Mouse (Mus musculus): ENCODE data around the gene Hfe.
"Not testable (repeated sequence)": the region's sequence is repeated elsewhere in the genome, so short reads cannot be mapped to it uniquely, and the experiment has no call there.

The Hfe gene

GRCm38 (mm10) chr13:23708654-23709053 is 2.0 kb downstream of the Hfe start:
- no peak for DNase-seq

- no peak for DNase-seq
Observed at GRCm38 (mm10) chr13:23708041-23708440, 2.6 kb downstream of the Hfe start.

DNA sequence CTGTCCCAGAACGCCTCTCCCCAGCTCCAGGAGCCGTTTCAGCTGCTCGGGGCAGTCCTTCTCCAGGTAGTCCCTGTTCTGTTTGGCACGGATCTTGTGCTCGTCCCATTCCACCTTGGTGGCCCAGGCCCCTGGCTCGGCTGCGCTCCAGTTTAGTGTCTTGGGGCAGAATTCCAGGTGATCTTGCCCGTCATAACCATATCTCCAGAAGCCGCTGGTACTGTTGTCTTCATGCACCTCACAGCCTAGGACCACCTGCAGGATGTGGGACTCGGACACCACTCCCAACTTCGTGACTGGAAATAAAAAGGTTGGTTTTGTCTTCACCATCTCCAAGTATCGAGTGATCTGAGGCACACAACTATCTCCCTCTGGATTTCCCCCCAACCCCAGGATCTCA is 3.9 kb downstream of the Hfe start:
- no peak for DNase-seq

DNA sequence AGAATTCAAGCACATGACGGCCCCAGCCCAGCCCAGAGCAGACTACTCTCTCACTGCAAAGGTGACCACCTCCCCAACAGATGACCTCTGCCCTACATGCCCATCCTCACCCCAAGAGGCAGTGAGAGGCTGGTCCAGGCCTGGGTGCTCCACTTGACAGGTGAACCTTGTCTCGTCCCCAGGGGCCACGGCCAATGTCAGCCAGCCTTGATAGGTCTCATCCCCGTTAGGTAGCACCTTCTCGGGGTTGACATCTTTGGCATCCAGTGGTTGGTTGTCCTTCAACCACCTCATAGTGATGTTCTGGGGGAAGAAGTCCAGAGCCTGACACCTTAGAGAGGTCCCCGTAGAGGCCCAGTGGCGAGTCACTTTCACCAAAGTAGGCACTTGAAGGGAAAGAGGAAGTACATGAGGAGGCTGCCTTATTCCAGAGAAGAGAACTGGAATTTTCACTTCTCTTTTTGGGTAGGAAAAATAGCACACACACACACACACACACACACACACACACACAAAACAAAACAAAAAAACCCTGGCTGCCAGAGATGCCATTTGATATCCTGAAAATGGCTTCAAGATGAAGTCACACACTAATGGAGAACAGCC is 4.8 kb downstream of the Hfe start:
- DNase-seq: no peak

- not testable (repeated sequence) for DNase-seq
Observed at GRCm38 (mm10) chr13:23702801-23703200, 7.9 kb downstream of the Hfe start.

DNA sequence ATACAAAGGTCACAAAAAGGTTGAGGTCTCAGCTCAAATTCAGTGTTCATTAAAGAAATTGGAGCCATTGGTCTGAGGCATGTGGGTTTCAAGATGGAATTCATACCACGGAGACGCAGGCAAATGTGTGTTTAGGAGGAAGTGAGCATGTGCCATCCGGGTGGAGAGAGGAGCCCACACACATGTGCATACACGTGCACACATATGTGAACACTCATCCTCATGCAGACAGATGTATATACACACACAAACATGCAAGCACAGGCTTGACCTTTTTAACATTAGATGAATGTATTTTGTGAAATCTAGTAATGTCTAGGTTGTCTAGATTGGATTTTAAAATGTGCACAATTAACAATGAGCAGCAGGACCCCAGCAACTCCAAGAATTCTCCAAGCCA is 8.4 kb downstream of the Hfe start:
- DNase-seq: no peak

- peak; percentile 79 for DNase-seq
Observed at GRCm38 (mm10) chr13:23700786-23701520, 9.7 kb downstream of the Hfe start.

- no peak for DNase-seq
Observed at GRCm38 (mm10) chr13:23699767-23700166, 10.9 kb downstream of the Hfe start.

DNA sequence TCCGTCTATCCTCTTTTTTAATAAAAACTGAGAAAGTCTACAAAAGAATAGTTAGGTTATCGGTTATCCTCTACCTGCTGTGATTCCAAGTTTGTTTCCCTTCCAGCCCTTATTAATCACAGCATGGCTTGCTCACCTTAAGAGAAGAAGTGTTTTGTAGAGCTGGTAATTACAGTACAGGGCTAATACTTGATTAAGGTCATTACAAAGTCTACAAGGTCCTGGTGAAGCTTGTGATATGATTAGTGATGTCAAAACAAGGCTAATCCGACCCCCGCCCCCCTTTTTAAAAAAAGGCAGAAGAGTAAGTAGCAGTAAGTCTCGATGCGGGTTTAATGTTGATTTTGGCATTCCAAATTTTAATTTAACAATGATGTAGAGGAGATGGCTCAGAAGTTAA is 11.7 kb downstream of the Hfe start:
- DNase-seq: no peak

GRCm38 (mm10) chr13:23698300-23698693 is 12.4 kb downstream of the Hfe start, which contains the start of gene Hist1h4c:
Gene Hist1h4c, minus strand, starts transcription at chr13:23698454.
- DNase-seq: peak; percentile 99

DNA sequence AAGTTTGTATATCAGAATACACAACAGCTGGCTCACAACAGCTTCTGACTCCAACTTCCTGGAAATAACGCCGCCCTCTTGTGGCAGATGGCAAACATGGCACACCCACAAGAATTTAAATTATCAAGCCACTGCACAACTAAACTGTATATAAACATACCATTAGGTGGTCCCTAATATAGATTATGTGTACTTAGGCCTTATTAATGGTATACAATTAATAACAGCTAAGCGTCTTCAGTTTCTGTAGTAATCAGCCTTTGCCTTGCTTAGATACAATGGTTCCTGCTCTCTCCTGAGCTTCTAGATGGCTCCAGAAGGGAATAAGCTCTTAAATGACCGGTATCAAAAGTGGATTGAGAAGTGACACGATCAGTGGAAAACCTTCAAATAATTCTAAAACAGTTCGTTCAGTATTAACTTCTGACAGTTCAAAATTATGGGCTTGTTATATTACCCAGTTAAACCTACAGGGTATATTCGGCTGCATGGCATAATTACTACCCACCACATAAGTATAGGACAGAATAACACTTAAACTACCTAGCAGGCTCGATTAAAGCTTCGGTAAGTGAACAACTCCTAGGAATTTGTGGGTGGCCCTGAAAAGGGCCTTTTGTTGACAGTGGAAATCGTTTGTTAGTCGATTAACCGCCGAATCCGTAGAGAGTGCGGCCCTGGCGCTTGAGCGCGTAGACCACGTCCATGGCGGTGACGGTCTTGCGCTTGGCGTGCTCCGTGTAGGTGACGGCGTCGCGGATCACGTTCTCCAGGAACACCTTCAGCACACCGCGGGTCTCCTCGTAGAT is 13.0 kb downstream of the Hfe start:
- peak; percentile 34 for DNase-seq

DNA sequence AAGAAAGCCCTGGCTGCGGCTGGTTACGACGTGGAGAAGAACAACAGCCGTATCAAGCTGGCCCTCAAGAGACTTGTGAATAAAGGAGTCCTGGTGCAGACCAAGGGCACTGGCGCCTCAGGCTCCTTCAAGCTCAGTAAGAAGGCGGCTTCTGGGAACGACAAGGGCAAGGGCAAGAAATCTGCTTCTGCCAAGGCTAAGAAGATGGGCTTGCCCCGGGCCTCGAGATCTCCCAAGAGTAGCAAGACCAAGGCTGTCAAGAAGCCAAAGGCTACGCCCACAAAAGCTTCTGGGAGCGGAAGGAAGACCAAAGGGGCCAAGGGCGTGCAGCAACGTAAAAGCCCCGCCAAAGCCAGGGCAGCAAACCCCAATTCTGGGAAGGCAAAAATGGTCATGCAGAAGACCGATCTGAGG is 14.6 kb downstream of the Hfe start:
- no peak for DNase-seq

GRCm38 (mm10) chr13:23695514-23695913 is 15.1 kb downstream of the Hfe start, which contains the start of gene Hist1h1t:
Gene Hist1h1t, plus strand, starts transcription at chr13:23695814.
- DNase-seq: no peak

- no peak for DNase-seq
Observed at GRCm38 (mm10) chr13:23694956-23695355, 15.7 kb downstream of the Hfe start.

DNA sequence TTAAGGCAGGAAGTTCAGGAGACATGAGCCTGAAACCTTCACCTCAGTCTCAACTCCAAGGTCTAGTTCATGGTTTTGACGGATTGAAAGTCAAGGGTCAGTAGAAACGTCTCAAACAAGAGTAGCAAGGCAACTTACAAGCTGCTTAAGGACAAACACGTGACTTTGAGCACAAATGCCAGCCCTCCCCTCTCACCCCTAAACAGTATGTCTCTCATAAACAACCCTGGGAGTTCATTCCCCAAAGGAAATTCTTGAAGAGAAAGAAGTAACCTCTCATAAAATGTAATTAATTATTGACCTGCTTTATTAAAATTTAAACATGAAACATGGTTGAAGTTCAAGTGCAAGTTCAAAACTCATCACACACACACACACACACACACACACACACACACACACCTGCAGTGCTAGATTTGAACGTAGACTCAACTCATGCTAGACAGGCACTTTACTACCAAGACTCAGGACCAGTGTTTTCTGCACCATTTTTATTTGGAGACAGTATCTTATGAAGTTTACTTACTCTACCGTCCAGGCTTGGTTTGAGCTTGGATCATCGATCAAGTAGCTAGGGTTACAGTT is 16.7 kb downstream of the Hfe start:
- peak; percentile 43 for DNase-seq

DNA sequence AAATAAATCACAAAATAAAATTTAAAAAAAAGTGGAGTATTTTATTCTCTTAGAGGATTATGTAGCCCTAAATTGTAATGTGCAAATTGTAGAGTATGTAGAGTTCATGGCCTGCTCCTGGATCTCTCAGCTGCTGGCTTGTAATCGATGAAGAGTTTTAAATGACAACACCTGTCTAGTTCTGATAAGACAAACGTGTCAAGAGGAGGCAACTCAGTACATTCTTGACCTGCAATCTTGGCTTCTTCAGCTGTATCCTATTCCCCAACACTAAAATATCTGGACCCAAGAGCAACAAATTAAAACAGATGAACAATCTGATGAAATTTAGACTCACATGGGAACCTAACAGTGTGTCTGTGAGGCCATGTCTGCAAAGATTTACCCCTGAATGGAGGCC is 21.2 kb downstream of the Hfe start:
- DNase-seq: no peak

GRCm38 (mm10) chr13:23688956-23689355 is 21.7 kb downstream of the Hfe start:
- DNase-seq: no peak

GRCm38 (mm10) chr13:23687907-23688306 is 22.7 kb downstream of the Hfe start:
- peak; percentile 21 for DNase-seq

DNA sequence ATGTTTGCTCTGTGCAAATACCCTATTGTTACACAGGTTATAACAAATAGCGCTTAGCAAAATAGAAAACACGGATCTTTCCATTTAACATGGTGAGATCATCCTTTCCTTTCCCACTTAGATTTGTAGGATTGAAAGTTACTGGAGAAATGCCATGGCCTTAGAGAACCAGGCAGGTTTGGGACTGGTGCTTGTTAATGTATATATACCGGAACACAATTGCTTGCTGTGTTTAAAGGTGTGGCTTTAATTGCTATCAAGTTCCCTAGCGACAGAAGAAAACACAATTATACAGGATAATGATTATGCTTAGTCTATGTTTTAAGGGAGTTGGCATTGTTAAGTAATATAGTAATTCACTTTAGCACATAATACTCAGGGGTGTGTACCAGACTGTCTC is 23.5 kb downstream of the Hfe start:
- no peak for DNase-seq

GRCm38 (mm10) chr13:23685966-23686365 is 24.7 kb downstream of the Hfe start:
- DNase-seq: no peak

GRCm38 (mm10) chr13:23685121-23685861 is 25.4 kb downstream of the Hfe start:
- DNase-seq: peak; percentile 18

DNA sequence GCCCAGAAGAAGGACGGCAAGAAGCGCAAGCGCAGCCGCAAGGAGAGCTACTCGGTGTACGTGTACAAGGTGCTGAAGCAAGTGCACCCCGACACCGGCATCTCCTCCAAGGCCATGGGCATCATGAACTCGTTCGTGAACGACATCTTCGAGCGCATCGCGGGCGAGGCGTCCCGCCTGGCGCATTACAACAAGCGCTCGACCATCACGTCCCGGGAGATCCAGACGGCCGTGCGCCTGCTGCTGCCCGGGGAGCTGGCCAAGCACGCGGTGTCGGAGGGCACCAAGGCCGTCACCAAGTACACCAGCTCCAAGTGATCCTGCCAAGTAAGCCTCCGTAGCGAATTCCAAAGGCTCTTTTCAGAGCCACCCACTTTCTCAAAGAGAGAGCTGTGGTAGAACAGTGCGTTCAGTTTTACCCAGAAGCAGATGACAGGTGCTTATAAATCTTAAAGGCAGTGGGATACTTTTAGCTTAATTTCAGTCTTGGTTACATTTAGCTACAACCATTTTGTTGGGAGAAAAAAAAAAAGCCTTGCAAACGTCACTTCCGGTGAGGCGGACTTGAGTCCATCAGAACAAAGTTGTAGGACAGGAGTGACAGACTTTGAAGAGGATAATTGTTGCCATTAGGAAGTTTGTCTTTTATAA is 26.2 kb downstream of the Hfe start:
- DNase-seq: peak; percentile 39
